Mouse (Mus musculus) neural tube, embryonic 14.5 days (tissue): ENCODE results near the gene Ube2i. TPM values are rescaled to one million over a fixed set of nuclear protein-coding genes. Genes with fewer than 3 reads are reported as not detected.

Experiments used
- ATAC-seq: fragments of 200-750 bp; cut with Nextera tagmentation; 2 replicates; pipeline ENCODE4 v1.8.0; 2017; ENCODE audit warnings: low read depth, mild to moderate bottlenecking, moderate TSS enrichment, moderate library complexity
- H3K27ac ChIP-seq: fragments of 300-500 bp; sonication (generic); 2 replicates; pipeline ENCODE4 v1.5.1; 2014; ENCODE audit warnings: low read depth, mild to moderate bottlenecking, control low read depth, low read length, moderate library complexity, mixed read lengths
- H3K27me3 ChIP-seq: fragments of 300-500 bp; sonication (generic); 2 replicates; pipeline ENCODE4 v1.6.1; 2014; ENCODE audit warnings: low read length; ENCODE audit not compliant: control insufficient read depth, insufficient read depth
- H3K36me3 ChIP-seq: fragments of 300-500 bp; sonication (generic); 2 replicates; pipeline ENCODE4 v1.6.1; 2014; ENCODE audit warnings: low read length, mixed read lengths; ENCODE audit not compliant: control insufficient read depth, insufficient read depth
- H3K4me1 ChIP-seq: fragments of 300-500 bp; sonication (generic); 2 replicates; pipeline ENCODE4 v1.6.1; 2014; ENCODE audit warnings: low read length; ENCODE audit not compliant: control insufficient read depth, insufficient read depth
- H3K4me2 ChIP-seq: fragments of 300-500 bp; sonication (generic); 2 replicates; pipeline ENCODE4 v1.6.1; 2014; ENCODE audit warnings: mild to moderate bottlenecking, low read depth, low read length, control low read depth
- H3K4me3 ChIP-seq: fragments of 300-500 bp; sonication (generic); 2 replicates; pipeline ENCODE4 v1.5.1; 2014; ENCODE audit warnings: low read depth, low read length, control low read depth, mixed read lengths
- H3K9ac ChIP-seq: fragments of 300-500 bp; sonication (generic); replicated peaks from 2 replicates; pipeline ENCODE4 v1.6.1; 2014; ENCODE audit warnings: low read depth, mild to moderate bottlenecking, control low read depth, low read length, mixed read lengths
- H3K9me3 ChIP-seq: fragments of 300-500 bp; sonication (generic); 2 replicates; pipeline ENCODE4 v1.6.1; 2016; ENCODE audit warnings: low read length; ENCODE audit not compliant: control insufficient read depth
- WGBS: fragments of 180-500 bp; shearing (Covaris S2); extraction: QIAGEN DNeasy Blood & Tissue Kit; methylation state at CpG from one replicate; pipeline ENCODE4 v1.1.7; 2014; 5-methylcytosine and 5-hydroxymethylcytosine counted together
- polyA plus RNA-seq: library from polyadenylated mRNA; unstranded; fragments of >200 nt; fragmentation: Nextera tagmentation; extraction: Ambion mirVana; gene quantifications from 2 replicates; pipeline ENCODE4 v1.2.1, GENCODE M21; 2014

The Ube2i gene
- polyA plus RNA-seq, 1 experiment from 2014 or later = 405 TPM

DNA sequence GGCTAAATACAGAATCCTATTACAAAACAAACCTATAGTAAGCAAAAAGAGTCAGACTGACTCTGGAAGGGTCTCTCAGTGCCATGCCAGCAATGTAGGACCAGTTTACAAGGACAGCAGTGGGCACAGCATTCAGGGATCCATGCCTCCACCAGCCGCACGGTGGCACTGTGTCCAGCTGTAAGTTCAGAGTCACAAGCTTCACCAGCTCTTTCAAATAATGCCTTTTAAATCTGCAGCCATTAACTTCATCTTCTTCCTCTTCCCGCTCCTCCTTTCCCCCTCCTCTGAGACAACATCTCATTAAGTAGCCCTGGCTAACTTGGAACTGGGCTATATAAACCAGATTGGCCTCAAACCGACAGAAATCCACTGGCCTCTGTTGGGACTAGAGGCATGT, 14.4 kb upstream of the Ube2i start:
- H3K9me3 ChIP-seq = no peaks in the 10 kb centered on the region
- no peaks in the 10 kb centered on the region for H3K36me3 ChIP-seq
- WGBS = 26% methylated on average over 4 of the region's 4 CpGs
- no peaks in the 10 kb centered on the region for H3K4me1 ChIP-seq
- no peak for ATAC-seq
- H3K27ac ChIP-seq = no peak overlapping the region
- H3K9ac ChIP-seq = no peak overlapping the region
- no peak overlapping the region for H3K4me3 ChIP-seq
- H3K4me2 ChIP-seq = no peak overlapping the region
- no peaks in the 10 kb centered on the region for H3K27me3 ChIP-seq

GRCm38 (mm10) chr17:25285033-25285432, 10.6 kb upstream of the Ube2i start:
- Histone ChIP-seq H3K9me3 (no peaks in the 10 kb centered on the region), H3K27me3 (no peaks in the 10 kb centered on the region), H3K4me1 (no peaks in the 10 kb centered on the region), H3K4me3 (no peak overlapping the region), H3K27ac (no peak overlapping the region), H3K36me3 (no peaks in the 10 kb centered on the region), H3K9ac (no peak overlapping the region), H3K4me2 (no peak overlapping the region)
- ATAC-seq = no peak
- 27% methylated on average over 3 of the region's 3 CpGs for WGBS

- Histone ChIP-seq H3K4me3 (no peak overlapping the region), H3K27ac (no peak overlapping the region), H3K9ac (no peak overlapping the region), H3K36me3 (no peaks in the 10 kb centered on the region), H3K27me3 (no peaks in the 10 kb centered on the region), H3K9me3 (no peaks in the 10 kb centered on the region), H3K4me1 (no peaks in the 10 kb centered on the region), H3K4me2 (no peak overlapping the region)
- no peak for ATAC-seq
- WGBS = 49% methylated on average over 11 of the region's 11 CpGs
Observed at GRCm38 (mm10) chr17:25282133-25282532, 7.7 kb upstream of the Ube2i start.

DNA sequence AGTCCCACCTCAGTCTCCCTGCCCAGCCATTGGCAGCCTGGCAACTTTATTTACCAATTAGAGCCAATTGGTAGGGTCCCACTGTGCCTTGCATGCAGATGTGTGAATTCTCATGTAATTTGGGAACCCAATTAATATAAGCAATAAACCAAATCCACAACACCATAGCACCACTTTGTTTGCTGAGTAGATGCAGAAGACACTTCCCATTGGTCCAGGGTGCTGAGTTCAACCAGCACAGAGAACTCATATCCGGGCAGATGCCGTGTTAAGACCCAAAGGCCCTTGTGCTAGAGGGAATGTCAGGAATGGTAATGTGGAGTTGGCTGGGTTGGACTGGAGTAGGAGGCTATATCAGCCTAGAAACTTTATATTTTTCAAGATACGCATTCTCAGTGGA, 1.4 kb upstream of the Ube2i start:
- Histone ChIP-seq H3K4me3 (no peak overlapping the region), H3K27ac (no peak overlapping the region), H3K36me3 (no peaks in the 10 kb centered on the region), H3K4me1 (peaks cover 14% of the 10 kb centered on the region), H3K9me3 (no peaks in the 10 kb centered on the region), H3K4me2 (no peak overlapping the region), H3K9ac (no peak overlapping the region), H3K27me3 (no peaks in the 10 kb centered on the region)
- no peak for ATAC-seq
- 96% methylated on average over 3 of the region's 3 CpGs for WGBS

- Histone ChIP-seq H3K27ac (peak overlapping the region; percentile 99), H3K4me1 (peaks cover 21% of the 10 kb centered on the region), H3K4me3 (peak overlapping the region; percentile 76), H3K36me3 (peaks cover under 1% of the 10 kb centered on the region; the same call in 1 of the 2 replicates), H3K9ac (peak overlapping the region; percentile 87), H3K4me2 (peak overlapping the region; percentile 37; the same call in 1 of the 2 replicates), H3K9me3 (no peaks in the 10 kb centered on the region), H3K27me3 (no peaks in the 10 kb centered on the region)
- 2% methylated on average over 44 of the region's 45 CpGs for WGBS
- peak; percentile 88 for ATAC-seq
Observed at GRCm38 (mm10) chr17:25273706-25274501, 518 bp downstream of the Ube2i start.

DNA sequence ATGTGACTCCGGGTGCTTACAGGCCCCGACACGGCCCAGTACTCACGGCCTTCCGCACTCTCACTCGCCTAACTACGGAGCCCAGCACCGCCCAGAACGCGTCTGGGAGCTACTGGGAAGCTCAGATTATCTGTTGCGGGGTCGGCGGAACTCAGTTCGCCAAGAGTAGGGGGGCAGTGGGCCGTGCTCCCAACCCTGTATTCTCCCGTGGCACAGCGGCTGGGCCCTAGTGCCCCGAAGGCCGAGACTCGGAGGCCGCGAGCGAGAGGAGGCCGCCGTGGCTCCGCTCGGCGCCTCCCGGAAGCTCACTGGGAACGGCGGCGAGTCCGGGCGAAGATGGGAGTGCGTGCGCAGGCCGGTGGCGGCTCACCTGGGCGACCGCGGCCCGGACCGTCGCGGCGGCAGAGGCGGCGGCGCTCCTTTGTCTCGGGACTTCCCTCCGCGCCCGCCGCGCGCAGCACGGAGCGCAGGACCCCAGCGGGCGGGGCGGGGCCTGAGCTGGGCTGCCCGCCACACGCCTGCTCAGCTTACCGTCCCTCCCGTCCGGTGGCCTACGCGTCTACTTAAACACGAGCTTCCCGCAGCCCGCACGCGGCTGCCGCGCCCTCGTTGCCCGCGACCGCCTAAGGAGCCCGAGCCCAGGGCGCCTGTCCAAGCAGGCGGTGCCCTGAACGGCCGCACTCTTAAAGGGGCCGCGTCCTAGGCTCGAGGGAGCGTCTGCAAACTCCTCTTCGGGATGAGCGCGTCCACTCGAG, 1.3 kb downstream of the Ube2i start:
- Histone ChIP-seq H3K9me3 (no peaks in the 10 kb centered on the region), H3K27ac (peak overlapping the region; percentile 99), H3K4me1 (peaks cover 21% of the 10 kb centered on the region), H3K9ac (peak overlapping the region; percentile 87), H3K36me3 (peaks cover 7% of the 10 kb centered on the region), H3K4me2 (peak overlapping the region; percentile 96), H3K4me3 (peak overlapping the region; percentile 76), H3K27me3 (no peaks in the 10 kb centered on the region)
- ATAC-seq = peak; percentile 91
- WGBS = under 1% methylated on average over 87 of the region's 92 CpGs

- H3K4me3 ChIP-seq = peak overlapping the region; percentile 76
- H3K9me3 ChIP-seq = no peaks in the 10 kb centered on the region
- H3K27ac ChIP-seq = peak overlapping the region; percentile 99; the same call in 1 of the 2 replicates
- H3K27me3 ChIP-seq = no peaks in the 10 kb centered on the region
- H3K9ac ChIP-seq = peak overlapping the region; percentile 87
- peaks cover 21% of the 10 kb centered on the region for H3K4me1 ChIP-seq
- peak overlapping the region; percentile 96 for H3K4me2 ChIP-seq
- peaks cover 15% of the 10 kb centered on the region for H3K36me3 ChIP-seq
- WGBS = under 1% methylated on average over 10 of the region's 10 CpGs
- ATAC-seq = no peak
Observed at GRCm38 (mm10) chr17:25272326-25272725, 2.1 kb downstream of the Ube2i start.

GRCm38 (mm10) chr17:25270795-25271335, 3.6 kb downstream of the Ube2i start:
- Histone ChIP-seq H3K27me3 (no peaks in the 10 kb centered on the region), H3K9ac (no peak overlapping the region), H3K4me1 (peaks cover 21% of the 10 kb centered on the region), H3K27ac (no peak overlapping the region), H3K9me3 (no peaks in the 10 kb centered on the region), H3K4me2 (peak overlapping the region; percentile 96; the same call in 1 of the 2 replicates), H3K36me3 (peaks cover 29% of the 10 kb centered on the region), H3K4me3 (no peak overlapping the region)
- 82% methylated on average over 2 of the region's 2 CpGs for WGBS
- ATAC-seq = no peak

DNA sequence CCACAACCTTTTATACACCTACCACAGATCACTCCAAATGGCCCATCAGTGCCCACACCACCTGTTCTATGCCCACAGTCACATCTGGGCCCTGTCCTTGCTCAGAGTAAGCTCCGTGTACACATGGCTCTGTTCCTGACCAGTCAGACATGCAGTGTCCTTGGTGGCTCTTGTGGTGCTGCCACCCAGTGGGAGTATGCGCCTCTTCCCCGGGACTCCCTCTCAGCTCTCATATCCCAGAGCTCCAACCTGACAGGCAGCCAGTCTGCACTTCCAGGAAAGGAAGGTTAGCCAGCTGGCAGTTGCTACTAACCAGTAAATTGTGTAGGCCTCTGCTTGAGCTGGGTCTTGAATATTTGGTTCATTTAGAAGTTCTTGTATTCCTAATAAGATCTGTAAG, 10.0 kb downstream of the Ube2i start:
- no peaks in the 10 kb centered on the region for H3K9me3 ChIP-seq
- H3K4me2 ChIP-seq = no peak overlapping the region
- no peak overlapping the region for H3K27ac ChIP-seq
- H3K4me3 ChIP-seq = no peak overlapping the region
- H3K27me3 ChIP-seq = no peaks in the 10 kb centered on the region
- H3K36me3 ChIP-seq = peaks cover 67% of the 10 kb centered on the region
- no peak for ATAC-seq
- H3K9ac ChIP-seq = no peak overlapping the region
- no peaks in the 10 kb centered on the region for H3K4me1 ChIP-seq
- 79% methylated on average over 3 of the region's 3 CpGs for WGBS
